Mouse (Mus musculus) brain, embryonic 14.5 days (tissue): ENCODE results near the gene Gm9821. TPM values are rescaled to one million over a fixed set of nuclear protein-coding genes. Genes with fewer than 3 reads are reported as not detected.

Experiments
- DNase-seq: peaks from one replicate; pipeline ENCODE4 v3.0.0-alpha.2; 2011; ENCODE audit warnings: low read depth
- CTCF ChIP-seq: fragments of 200-500 bp; IDR thresholded peaks from 2 replicates; pipeline ENCODE4 v1.5.1; 2012; ENCODE audit warnings: inconsistent platforms, mild to moderate bottlenecking, moderate library complexity, borderline replicate concordance; ENCODE audit not compliant: insufficient read depth, insufficient read length; ENCODE audit errors: extremely low read depth
- POLR2A ChIP-seq: fragments of 200-500 bp; IDR thresholded peaks from 2 replicates; pipeline ENCODE4 v1.6.1; 2012; ENCODE audit warnings: mild to moderate bottlenecking, inconsistent platforms, borderline replicate concordance; ENCODE audit not compliant: poor library complexity, insufficient read depth, insufficient read length, severe bottlenecking; ENCODE audit errors: extremely low read depth
- polyA plus RNA-seq: library from polyadenylated mRNA; depleted of rRNA; stranded (reverse); fragments of >200 nt; gene quantifications from 2 replicates; pipeline ENCODE4 v1.2.3, GENCODE M21; 2012

Gm9821 gene
- polyA plus RNA-seq, 1 experiment, result not detected

- peak; percentile 95 for TF ChIP-seq CTCF
- TF ChIP-seq POLR2A, result no peak
- DNase-seq, result peak; percentile 85
Observed at GRCm38 (mm10) chr2:91944170-91944950, 1.1 kb upstream of the Gm9821 start.

GRCm38 (mm10) chr2:91946836-91947235, 1.3 kb downstream of the Gm9821 start:
- DNase-seq, result peak; percentile 34
- TF ChIP-seq CTCF, result no peak
- no peak for TF ChIP-seq POLR2A

GRCm38 (mm10) chr2:91947397-91948150, 2.1 kb downstream of the Gm9821 start:
- no peak for TF ChIP-seq CTCF
- TF ChIP-seq POLR2A, result no peak
- DNase-seq, result peak; percentile 57

DNA sequence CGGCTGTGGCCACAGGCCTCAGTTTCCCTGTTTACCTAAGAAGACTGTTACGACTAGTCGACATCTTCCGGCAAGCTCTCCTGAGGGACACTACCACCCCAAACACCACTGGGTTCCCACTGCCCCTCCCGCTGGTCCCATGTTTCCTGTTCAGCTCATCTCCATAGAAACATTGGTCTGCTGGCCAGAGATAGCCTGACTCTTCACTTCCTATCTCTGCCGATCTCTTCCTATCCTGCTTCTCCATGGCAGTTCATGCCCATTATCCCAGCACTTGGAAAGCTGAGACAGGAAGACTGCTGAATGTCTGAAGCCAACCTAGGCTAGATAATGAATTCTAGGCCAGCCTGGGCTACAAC, 2.6 kb downstream of the Gm9821 start:
- no peak for DNase-seq

GRCm38 (mm10) chr2:91948792-91949241, 3.3 kb downstream of the Gm9821 start:
- peak; percentile 18 for DNase-seq
- TF ChIP-seq CTCF, result no peak
- no peak for TF ChIP-seq POLR2A

More for the DNA sequence above, 2.6 kb downstream of the Gm9821 start:
- TF ChIP-seq CTCF (no peak), POLR2A (no peak)

DNA sequence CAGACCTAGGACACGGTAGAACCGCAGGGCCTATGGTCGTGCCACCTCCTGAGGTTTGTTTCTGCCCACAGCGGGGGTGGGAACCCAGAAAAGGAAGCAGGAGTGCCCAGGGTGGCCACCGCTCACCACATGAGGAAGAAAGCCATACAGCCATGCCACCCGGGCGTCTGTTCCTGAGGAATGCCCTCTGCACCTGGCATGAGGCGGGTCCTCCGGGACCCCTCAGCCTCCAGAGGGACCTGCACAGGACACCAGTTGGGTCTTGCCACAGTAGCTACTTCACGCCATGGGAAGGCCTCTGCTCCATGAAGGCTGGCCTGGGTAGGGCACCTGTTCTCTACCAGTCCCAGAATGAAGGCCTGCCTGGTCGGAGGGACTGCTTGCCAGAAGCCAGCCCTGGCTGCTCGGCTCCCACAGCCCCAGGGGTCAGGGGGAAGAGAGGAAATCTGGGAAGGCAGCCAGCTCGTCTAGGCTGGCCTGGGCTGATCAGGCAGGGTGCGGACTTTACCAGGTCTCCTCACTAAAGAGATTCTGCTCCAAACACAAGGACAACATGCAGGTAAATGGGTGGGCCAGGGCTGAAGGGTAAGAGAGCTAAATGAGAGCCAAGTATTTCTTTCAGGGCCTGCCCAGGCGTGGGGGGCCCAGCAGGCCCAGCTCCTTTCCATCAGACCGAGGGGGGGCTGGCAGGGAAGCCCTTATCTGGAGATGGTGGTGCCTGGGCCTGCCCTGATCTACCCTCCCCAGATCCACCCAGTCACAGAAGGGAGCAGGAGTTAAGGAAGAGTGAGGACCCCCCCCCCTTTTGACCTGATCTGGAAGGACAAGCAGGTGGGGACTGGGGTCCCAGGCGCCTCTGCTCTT, 4.1 kb downstream of the Gm9821 start:
- peak; percentile 76 for DNase-seq
- TF ChIP-seq POLR2A, result no peak
- no peak for TF ChIP-seq CTCF

DNA sequence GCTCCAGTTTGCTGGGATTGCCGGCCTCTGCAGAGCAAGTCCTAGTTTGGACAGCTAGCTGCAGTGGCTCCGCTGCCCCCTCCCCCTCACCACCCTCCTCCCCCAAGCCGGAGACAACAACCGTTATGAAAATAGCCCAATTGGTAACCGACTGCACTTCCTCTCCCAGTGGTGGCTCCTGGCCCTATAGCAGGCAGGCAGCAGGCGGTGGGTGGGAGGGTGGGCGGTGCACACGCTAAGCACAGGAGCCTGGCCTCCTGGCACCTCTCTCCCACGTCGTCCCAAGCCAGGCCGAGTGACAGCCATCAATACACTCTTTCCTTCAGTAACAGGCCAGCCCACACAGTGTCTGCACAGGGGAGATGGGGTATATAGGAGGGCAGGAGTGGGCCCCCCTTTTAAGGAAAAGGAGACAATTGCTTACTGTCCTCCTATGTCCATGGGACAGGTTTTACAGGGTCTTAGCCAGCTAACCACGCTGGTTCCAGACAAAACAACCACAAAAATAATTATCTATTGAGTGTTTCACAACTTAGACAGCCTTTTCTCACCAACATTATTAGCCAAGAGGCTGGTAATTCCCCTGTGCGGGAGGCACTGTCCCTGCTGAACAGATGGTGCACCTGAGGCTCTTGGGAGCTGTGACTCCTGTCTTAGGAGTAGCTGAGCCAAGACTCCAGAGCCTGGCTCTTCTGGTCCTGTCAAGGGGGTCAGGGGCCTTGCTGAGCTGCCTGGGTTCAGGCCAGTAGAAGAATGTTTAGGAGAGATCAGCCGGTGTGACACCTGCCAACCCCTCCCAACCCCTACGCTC, 5.0 kb downstream of the Gm9821 start:
- peak; percentile 86 for DNase-seq
- TF ChIP-seq CTCF, result no peak
- no peak for TF ChIP-seq POLR2A

- TF ChIP-seq CTCF, result no peak
- no peak for TF ChIP-seq POLR2A
- no peak for DNase-seq
Observed at GRCm38 (mm10) chr2:91953825-91954224, 8.3 kb downstream of the Gm9821 start.

DNA sequence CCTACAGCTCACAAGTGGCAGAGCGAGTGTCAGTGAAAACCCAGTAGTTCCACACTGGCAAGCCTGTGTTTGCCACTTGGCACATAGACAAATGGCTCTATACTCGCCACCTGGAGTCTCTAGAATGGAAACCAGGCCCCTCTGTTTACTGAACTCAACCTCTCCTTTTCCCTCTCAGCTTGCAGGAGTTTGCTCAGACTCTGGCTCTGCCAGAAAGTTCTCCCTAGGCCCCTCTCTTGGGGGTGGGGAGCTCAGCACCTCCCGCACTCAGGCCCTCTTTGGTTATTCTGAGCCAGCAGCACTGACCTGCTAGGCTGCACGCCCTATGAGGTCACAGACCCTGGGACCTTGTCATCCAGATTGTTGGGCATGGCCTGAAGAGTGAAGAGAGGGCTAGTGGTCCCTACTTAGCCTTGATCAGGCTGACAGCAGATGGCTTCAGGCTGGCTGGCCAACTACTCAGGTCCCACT, 9.7 kb downstream of the Gm9821 start:
- TF ChIP-seq CTCF, result no peak
- TF ChIP-seq POLR2A, result no peak
- DNase-seq, result peak; percentile 59

GRCm38 (mm10) chr2:91955875-91956274, 10.4 kb downstream of the Gm9821 start:
- TF ChIP-seq CTCF, result no peak
- no peak for TF ChIP-seq POLR2A
- no peak for DNase-seq

DNA sequence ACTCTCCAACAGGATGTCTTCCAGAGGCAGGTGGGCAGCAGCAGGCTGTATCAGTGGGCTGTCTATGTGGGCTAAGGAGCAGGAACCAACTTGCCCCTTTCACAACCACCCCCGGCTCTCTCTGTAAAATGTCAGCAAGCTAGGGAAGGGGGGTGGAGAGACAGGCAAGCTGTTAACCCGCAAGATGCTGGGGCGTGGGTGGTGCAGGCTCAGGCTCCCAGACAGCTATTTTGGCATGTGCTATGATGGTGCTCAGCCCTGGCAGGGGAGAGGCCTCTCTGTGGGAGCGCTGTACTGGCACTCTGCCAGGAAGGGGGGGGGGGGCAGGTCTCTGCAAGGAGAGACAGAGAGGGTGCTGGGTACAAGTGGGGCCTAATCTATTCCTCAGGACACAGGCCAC, 11.6 kb downstream of the Gm9821 start:
- peak; percentile 87 for DNase-seq
- TF ChIP-seq POLR2A (no peak), CTCF (no peak)

DNA sequence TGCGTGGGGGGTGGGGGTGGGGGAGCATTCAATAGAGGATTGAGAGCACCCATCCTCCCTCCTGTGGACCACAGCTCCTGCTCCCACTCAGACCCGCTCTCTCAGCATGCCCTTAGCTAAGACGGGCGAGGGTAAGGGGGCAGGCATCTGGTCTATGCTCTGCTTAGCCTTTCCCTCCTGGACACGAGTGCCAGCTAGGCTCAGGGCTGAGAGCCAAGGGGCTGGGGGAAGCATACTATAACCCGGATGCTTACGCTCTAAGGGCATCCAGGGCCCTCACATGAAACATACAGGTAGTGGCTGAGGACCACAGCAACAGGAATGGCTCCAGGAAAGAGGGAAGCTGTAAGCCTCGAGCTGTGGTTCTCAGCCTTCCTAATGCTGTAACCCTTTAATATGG, 12.5 kb downstream of the Gm9821 start:
- TF ChIP-seq CTCF (no peak), POLR2A (no peak)
- DNase-seq, result no peak

- peak; percentile 61 for DNase-seq
Observed at GRCm38 (mm10) chr2:91958701-91959457, 13.4 kb downstream of the Gm9821 start.

More at GRCm38 (mm10) chr2:91958701-91959457, 13.4 kb downstream of the Gm9821 start:
- TF ChIP-seq CTCF, result peak; percentile 78
- no peak for TF ChIP-seq POLR2A
